ENCODE assay signal across 11 mouse cellular contexts in the genomic region with DNA sequence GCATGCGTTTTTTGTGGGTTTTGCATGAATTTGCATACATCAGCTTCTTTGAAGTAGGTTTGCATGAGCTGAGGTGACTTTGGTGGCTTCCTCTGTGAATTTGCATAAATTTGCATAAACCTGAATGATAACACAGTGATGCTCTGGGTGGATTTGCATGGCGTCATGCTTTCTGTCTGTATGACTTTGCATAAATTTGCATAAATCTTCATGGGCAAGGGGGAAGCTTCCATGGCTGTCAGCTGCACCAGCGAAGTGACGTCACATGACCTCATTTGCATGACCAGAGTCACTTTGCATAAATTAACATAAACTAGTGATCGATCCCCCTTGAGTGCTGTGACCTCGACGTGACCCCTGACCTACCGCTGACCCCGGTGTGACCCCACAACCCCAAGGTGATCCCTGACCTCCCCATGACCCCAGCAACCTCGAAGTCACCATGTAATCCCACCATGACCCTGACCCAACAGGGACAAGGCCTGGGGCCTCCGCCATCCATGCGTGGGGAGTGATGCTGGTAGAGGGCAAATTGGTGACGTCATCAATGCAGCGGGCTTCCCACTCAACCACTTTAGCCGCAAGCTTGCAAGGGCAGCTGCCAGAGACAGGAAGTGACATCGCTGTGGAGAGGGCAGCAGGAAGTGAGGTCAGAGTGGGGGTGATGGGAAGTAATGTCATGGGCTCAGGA.
DNase-seq lines count a peak whose midpoint lies in the region; ATAC-seq lines count a peak whose summit lies in the region.
"Had no signal": no experiment of that assay in that cellular context is flagged by ENCODE, and none has a peak within 500 bp of the region (broad histone marks: within the 10 kb centered on the region; RNA-seq: fewer than 3 reads in every experiment).

No protein-coding gene starts in this region.

- peak; percentile 54 for DNase-seq in hindbrain, embryonic 11.5 days (ENCODE audit: low spot score)
- DNase-seq in CD8-positive naive resting alpha-beta T cell, adult 2 months (ENCODE audit: low read depth in 2 of 2, low spot score in 2 of 2): peak; percentile 26 to 37
- DNase-seq in ZHBTc4 (ENCODE audit: low read depth, low spot score): peak; percentile 80
- peak; percentile 59 for DNase-seq in mesoderm, embryonic 11.5 days (ENCODE audit: low read depth, low spot score)
- no peak for DNase-seq in frontal cortex, postnatal 36 days (ENCODE audit: low spot score in 2 of 2)
- no peak for DNase-seq in adrenal gland, postnatal 4 days (ENCODE audit: low spot score in 2 of 2)
- DNase-seq in left cerebral cortex, adult 8-10 months (ENCODE audit: low spot score in 2 of 2): no peak
- DNase-seq: gastrocnemius, postnatal 36 days; kidney, adult 2 months had no signal

- ATAC-seq in hindbrain, embryonic 11.5 days (ENCODE audit: low FRiP score): peak; percentile 31
- ATAC-seq in hindbrain, embryonic 13.5 days (ENCODE audit: low FRiP score): no peak

- no peak overlapping the region for H3K4me3 ChIP-seq in hindbrain, embryonic 11.5 days (ENCODE audit: low read depth, low read length)
- H3K4me3 ChIP-seq in hindbrain, embryonic 13.5 days: no peak overlapping the region
- H3K4me3 ChIP-seq: limb, embryonic 13.5 days had no signal

- H3K36me3 ChIP-seq in hindbrain, embryonic 11.5 days (ENCODE audit: control insufficient read depth, insufficient read depth, low read length): 0 out of 2 replicates have a peak, but pooled peaks cover 4% of the 10 kb centered on the region
- H3K36me3 ChIP-seq in hindbrain, embryonic 13.5 days: peaks cover 34% of the 10 kb centered on the region

- H3K27me3 ChIP-seq in hindbrain, embryonic 11.5 days (ENCODE audit: control insufficient read depth, insufficient read depth, low read length): no peaks in the 10 kb centered on the region
- H3K27me3 ChIP-seq in hindbrain, embryonic 13.5 days: no peaks in the 10 kb centered on the region
- H3K27me3 ChIP-seq: limb, embryonic 13.5 days had no signal

- H3K9ac ChIP-seq in hindbrain, embryonic 11.5 days (ENCODE audit: low read depth, low read length): no peak overlapping the region
- no peak overlapping the region for H3K9ac ChIP-seq in hindbrain, embryonic 13.5 days
- H3K9ac ChIP-seq: limb, embryonic 13.5 days had no signal

- WGBS in hindbrain, embryonic 11.5 days: 89% methylated on average over 16 of the region's 16 CpGs
- 77% methylated on average over 16 of the region's 16 CpGs for WGBS in hindbrain, embryonic 13.5 days

- H3K4me2 ChIP-seq in hindbrain, embryonic 11.5 days (replicated peaks; ENCODE audit: low read depth, low read length): no peak overlapping the region
- H3K4me2 ChIP-seq in hindbrain, embryonic 13.5 days: no peak overlapping the region
- H3K4me2 ChIP-seq: limb, embryonic 13.5 days had no signal

- no peaks in the 10 kb centered on the region for H3K9me3 ChIP-seq in hindbrain, embryonic 11.5 days (ENCODE audit: control insufficient read depth, low read length)
- H3K9me3 ChIP-seq in hindbrain, embryonic 13.5 days: no peaks in the 10 kb centered on the region

- H3K27ac ChIP-seq in hindbrain, embryonic 11.5 days (ENCODE audit: low read depth, low read length): no peak overlapping the region
- no peak overlapping the region for H3K27ac ChIP-seq in hindbrain, embryonic 13.5 days
- H3K27ac ChIP-seq: limb, embryonic 13.5 days had no signal

- no peaks in the 10 kb centered on the region for H3K4me1 ChIP-seq in hindbrain, embryonic 11.5 days (replicated peaks; ENCODE audit: control insufficient read depth, insufficient read depth, low read length)
- peaks cover 10% of the 10 kb centered on the region for H3K4me1 ChIP-seq in hindbrain, embryonic 13.5 days (replicated peaks)
- H3K4me1 ChIP-seq: limb, embryonic 13.5 days had no signal

Comparison
In these comparisons a context has a peak if more than half of its experiments do, and no peak if none do; other contexts are left out.
1. DNase-seq: peak in hindbrain, embryonic 11.5 days (single experiment), CD8-positive naive resting alpha-beta T cell, adult 2 months (2 of 2), ZHBTc4 (single experiment) and mesoderm, embryonic 11.5 days (single experiment); none in frontal cortex, postnatal 36 days (0 of 2), adrenal gland, postnatal 4 days (0 of 2) and left cerebral cortex, adult 8-10 months (0 of 2).